Mouse (Mus musculus) spleen, adult 2 months (tissue): ENCODE measurements around the gene Fam111a.

Source experiments
- CTCF ChIP-seq: fragments of 200-500 bp; IDR thresholded peaks from 2 replicates; pipeline ENCODE4 v1.5.1; 2011; ENCODE audit warnings: mild to moderate bottlenecking, inconsistent platforms; ENCODE audit not compliant: insufficient read depth, insufficient read length, insufficient replicate concordance; ENCODE audit errors: extremely low read depth
- POLR2A ChIP-seq: fragments of 200-500 bp; IDR thresholded peaks from 2 replicates; pipeline ENCODE4 v1.6.1; 2011; ENCODE audit warnings: low read depth, low read length, inconsistent platforms

DNA sequence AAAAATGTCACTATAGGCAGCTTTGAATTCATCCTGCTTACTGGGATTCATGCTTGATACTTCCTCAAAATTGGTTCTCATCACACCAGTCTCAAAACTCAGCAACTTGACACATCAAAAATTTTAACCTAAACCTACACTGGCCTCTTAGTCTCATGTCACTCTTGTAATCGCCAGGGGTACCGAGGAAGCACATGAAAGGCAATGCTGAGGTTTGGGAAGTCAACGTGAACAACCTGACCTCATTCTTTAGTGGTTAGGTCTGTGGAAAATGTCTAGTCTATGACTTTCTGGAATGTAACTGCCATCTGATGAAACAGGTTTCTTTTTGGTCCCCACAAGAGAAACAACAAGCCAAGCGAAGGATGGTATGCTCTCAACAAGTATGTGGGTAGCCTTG lies 89.4 kb downstream of the Fam111a start:
- TF ChIP-seq CTCF (no peak), POLR2A (no peak)
